Mouse (Mus musculus) embryonic facial prominence, embryonic 11.5 days (tissue): ENCODE measurements around the gene Zscan2. TPM values are rescaled to one million over a fixed set of nuclear protein-coding genes. Genes with fewer than 3 reads are reported as not detected.

Source experiments
- ATAC-seq: fragments of 200-750 bp; cut with Nextera tagmentation; replicated peaks from 2 replicates; pipeline ENCODE4 v1.8.0; 2017; ENCODE audit warnings: low read depth; ENCODE audit not compliant: insufficient number of reproducible peaks, low FRiP score, low TSS enrichment
- DNase-seq: peaks from one replicate; pipeline ENCODE4 v3.0.0-alpha.2; 2015; ENCODE audit warnings: low spot score
- H3K27ac ChIP-seq: fragments of 300-500 bp; sonication (generic); replicated peaks from 2 replicates; pipeline ENCODE4 v1.5.1; 2014; ENCODE audit warnings: mild to moderate bottlenecking, low read depth, low read length, control low read depth
- H3K27me3 ChIP-seq: fragments of 300-500 bp; sonication (generic); 2 replicates; pipeline ENCODE4 v1.6.1; 2014; ENCODE audit warnings: mild to moderate bottlenecking, low read length, moderate library complexity, mixed read lengths; ENCODE audit not compliant: control insufficient read depth, insufficient read depth
- H3K36me3 ChIP-seq: fragments of 300-500 bp; sonication (generic); replicated peaks from 2 replicates; pipeline ENCODE4 v1.6.1; 2014; ENCODE audit warnings: low read depth, mild to moderate bottlenecking, low read length, moderate library complexity, mixed read lengths; ENCODE audit not compliant: control insufficient read depth, insufficient read depth
- H3K4me1 ChIP-seq: fragments of 300-500 bp; sonication (generic); 2 replicates; pipeline ENCODE4 v1.6.1; 2014; ENCODE audit warnings: low read length, mixed read lengths; ENCODE audit not compliant: control insufficient read depth, insufficient read depth
- H3K4me2 ChIP-seq: fragments of 300-500 bp; sonication (generic); 2 replicates; pipeline ENCODE4 v1.6.1; 2014; ENCODE audit warnings: low read depth, mild to moderate bottlenecking, control low read depth, low read length, moderate library complexity
- H3K4me3 ChIP-seq: fragments of 300-500 bp; sonication (generic); 2 replicates; pipeline ENCODE4 v1.5.1; 2014; ENCODE audit warnings: low read depth, low read length, control low read depth
- H3K9ac ChIP-seq: fragments of 300-500 bp; sonication (generic); replicated peaks from 2 replicates; pipeline ENCODE4 v1.6.1; 2014; ENCODE audit warnings: mild to moderate bottlenecking, control low read depth, low read length
- H3K9me3 ChIP-seq: fragments of 300-500 bp; sonication (generic); replicated peaks from 2 replicates; pipeline ENCODE4 v1.6.1; 2016; ENCODE audit warnings: mild to moderate bottlenecking, low read length, inconsistent platforms, mixed read lengths; ENCODE audit not compliant: control insufficient read depth
- WGBS: fragments of 180-500 bp; shearing (Covaris S2); extraction: QIAGEN DNeasy Blood & Tissue Kit; methylation state at CpG from one replicate; pipeline ENCODE4 v1.1.7; 2014; 5-methylcytosine and 5-hydroxymethylcytosine counted together
- polyA plus RNA-seq: library from polyadenylated mRNA; unstranded; fragments of >200 nt; fragmentation: Nextera tagmentation; extraction: Ambion mirVana; gene quantifications from 2 replicates; pipeline ENCODE4 v1.2.1, GENCODE M21; 2014

Gene Zscan2
- polyA plus RNA-seq, 1 experiment from 2014 or later = 4.5 TPM

DNA sequence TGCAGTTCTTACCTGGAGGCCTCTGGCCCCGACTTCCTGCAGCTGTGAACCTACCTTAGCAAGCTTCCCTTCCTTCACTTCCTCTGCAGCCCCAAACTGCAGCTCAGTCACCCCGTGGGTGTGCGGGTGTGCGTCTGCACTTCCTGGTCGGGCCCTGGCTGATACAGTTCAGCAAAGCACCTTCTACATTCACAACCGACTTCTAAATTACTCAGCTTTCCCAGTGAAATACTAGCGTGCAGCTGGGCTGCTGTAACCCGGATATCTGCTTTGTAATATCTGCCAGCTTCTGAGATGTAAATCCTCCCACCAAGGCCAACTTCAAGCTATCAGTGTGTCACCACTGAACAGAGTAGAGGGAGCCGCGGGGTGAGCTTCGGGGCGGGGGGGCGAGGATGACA, 29.1 kb downstream of the Zscan2 start:
- H3K9me3 ChIP-seq = no peaks in the 10 kb centered on the region
- H3K36me3 ChIP-seq = peaks cover 8% of the 10 kb centered on the region
- H3K4me2 ChIP-seq = no peak overlapping the region
- no peaks in the 10 kb centered on the region for H3K27me3 ChIP-seq
- H3K4me1 ChIP-seq = no peaks in the 10 kb centered on the region; the same call in 1 of the 2 replicates
- ATAC-seq = no peak
- WGBS = 78% methylated on average over 13 of the region's 13 CpGs
- H3K27ac ChIP-seq = no peak overlapping the region
- 0 out of 2 replicates have a peak overlapping the region, but pooled peaks have one; percentile 9 for H3K9ac ChIP-seq
- no peak for DNase-seq
- H3K4me3 ChIP-seq = no peak overlapping the region

DNA sequence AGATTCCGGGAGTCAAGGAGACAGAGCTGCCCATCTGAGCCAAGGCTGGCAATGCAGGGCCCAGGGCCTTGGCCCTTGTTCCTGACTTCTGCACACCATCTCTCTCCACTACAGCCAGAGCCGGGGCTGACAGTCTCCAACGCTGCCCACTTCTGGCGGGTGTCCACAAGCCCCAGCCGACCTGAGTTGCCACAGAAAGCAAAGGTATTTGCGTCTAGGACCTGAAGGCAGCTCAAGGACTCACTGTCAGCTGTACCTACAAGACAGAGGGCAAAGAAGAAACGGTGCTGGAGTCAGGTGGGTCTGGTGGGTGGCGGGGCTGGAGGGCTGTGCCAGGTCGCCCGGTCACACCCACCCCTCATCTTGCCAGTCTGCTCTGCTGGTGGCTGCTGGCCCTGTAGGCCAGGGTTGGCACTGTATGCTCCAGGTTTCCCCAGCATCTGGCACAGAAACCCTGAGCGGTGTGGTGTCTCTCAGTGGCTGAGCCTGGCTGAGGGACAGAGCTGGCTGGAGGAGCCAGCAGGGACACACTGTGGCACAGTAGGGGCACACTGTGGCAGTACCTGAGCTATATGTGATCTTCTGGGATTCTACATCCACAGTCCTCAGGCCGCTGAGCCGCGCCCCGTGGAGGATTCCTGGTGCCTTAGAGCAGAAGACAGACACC, 32.5 kb downstream of the Zscan2 start:
- 90% methylated on average over 15 of the region's 15 CpGs for WGBS
- H3K4me2 ChIP-seq = no peak overlapping the region
- H3K36me3 ChIP-seq = peaks cover 8% of the 10 kb centered on the region
- DNase-seq (no peak), ATAC-seq (no peak)
- no peaks in the 10 kb centered on the region for H3K27me3 ChIP-seq
- no peak overlapping the region for H3K27ac ChIP-seq
- H3K9ac ChIP-seq = no peak overlapping the region; the same call in 1 of the 2 replicates
- H3K4me3 ChIP-seq = no peak overlapping the region
- no peaks in the 10 kb centered on the region; the same call in 1 of the 2 replicates for H3K4me1 ChIP-seq
- H3K9me3 ChIP-seq = no peaks in the 10 kb centered on the region

DNA sequence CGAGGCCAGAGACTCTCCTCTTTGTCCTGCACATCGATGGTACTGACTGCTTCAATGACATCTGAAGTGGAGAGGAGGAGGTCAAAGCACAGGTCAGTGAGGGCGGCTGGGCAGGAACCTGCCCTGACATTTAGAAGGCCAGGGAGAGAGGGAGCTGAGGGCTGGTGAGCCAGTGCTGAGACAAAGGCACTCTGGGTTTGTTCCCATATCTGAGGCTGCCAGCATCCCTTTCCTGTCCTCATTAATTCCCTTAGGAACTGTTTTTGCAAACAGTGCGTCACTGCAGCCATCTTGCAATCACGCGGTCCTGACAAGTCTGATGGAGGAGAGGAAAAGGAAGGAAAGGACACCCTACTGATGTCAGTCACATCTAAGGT, 33.0 kb downstream of the Zscan2 start:
- no peak overlapping the region for H3K27ac ChIP-seq
- H3K9me3 ChIP-seq = no peaks in the 10 kb centered on the region
- no peak overlapping the region for H3K4me2 ChIP-seq
- no peak overlapping the region for H3K9ac ChIP-seq
- no peaks in the 10 kb centered on the region; the same call in 1 of the 2 replicates for H3K4me1 ChIP-seq
- peaks cover 8% of the 10 kb centered on the region for H3K36me3 ChIP-seq
- no peaks in the 10 kb centered on the region for H3K27me3 ChIP-seq
- H3K4me3 ChIP-seq = no peak overlapping the region
- DNase-seq = no peak
- WGBS = 79% methylated on average over 6 of the region's 6 CpGs
- no peak for ATAC-seq

DNA sequence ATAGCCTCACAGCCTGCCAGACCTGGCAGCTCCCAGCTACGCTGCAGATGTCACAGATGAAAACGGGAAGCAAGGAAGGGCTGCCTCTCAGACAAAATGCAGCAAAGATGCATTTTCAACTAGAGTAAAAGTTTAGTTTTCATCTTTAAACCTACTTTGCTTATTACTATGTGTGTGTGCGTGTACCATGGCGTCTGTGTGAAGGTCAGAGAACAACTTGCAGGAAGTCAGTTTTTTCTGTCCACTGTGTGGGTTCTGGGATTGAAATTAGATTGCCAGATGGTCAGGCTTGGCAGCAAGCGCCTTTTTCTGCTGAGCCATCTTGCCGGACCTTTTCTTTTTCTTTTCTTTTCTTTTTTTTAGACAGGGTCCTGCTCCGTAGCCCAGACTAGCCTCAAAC, 33.5 kb downstream of the Zscan2 start:
- ATAC-seq = no peak
- no peaks in the 10 kb centered on the region for H3K9me3 ChIP-seq
- peaks cover 8% of the 10 kb centered on the region for H3K36me3 ChIP-seq
- H3K4me1 ChIP-seq = no peaks in the 10 kb centered on the region; the same call in 1 of the 2 replicates
- H3K4me3 ChIP-seq = no peak overlapping the region
- no peak for DNase-seq
- no peak overlapping the region for H3K4me2 ChIP-seq
- H3K27me3 ChIP-seq = no peaks in the 10 kb centered on the region
- 85% methylated on average over 7 of the region's 7 CpGs for WGBS
- H3K9ac ChIP-seq = no peak overlapping the region
- H3K27ac ChIP-seq = no peak overlapping the region

DNA sequence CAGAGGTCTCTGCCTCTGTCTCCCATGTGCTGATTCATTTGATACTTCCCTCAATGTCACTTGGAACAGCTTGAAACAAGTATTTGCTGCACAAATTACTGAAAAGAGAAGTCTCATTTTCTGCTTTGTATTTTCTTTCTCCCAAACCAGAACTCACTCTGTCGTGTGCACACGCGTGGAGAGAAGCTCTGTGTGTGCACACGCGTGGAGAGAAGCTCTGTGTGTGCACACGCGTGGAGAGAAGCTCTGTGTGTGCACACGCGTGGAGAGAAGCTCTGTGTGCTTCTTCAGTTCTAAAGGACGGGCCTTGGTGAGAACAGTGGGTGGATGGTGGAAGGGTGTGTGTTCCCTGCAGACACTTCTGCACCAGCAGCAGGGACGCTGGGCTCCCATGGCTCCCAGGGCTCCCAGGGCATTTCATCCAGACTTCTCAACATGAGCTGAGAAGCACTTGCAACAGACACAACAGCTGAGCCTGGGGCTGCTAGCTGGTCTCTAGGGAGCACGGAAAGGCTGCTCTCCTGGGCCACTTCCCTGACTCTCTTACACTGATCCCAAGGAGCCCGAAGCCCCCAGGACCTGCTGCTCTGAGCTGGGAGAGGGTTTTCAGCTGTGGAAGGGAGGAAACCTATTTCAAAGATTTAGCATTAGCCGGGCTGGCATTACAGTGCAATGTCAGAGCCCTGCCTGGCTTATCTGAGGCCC, 34.2 kb downstream of the Zscan2 start:
- no peaks in the 10 kb centered on the region for H3K9me3 ChIP-seq
- no peak overlapping the region for H3K9ac ChIP-seq
- no peak overlapping the region for H3K4me3 ChIP-seq
- peaks cover 8% of the 10 kb centered on the region for H3K36me3 ChIP-seq
- no peak overlapping the region for H3K4me2 ChIP-seq
- no peaks in the 10 kb centered on the region for H3K4me1 ChIP-seq
- DNase-seq = no peak
- no peaks in the 10 kb centered on the region for H3K27me3 ChIP-seq
- 93% methylated on average over 14 of the region's 14 CpGs for WGBS
- H3K27ac ChIP-seq = no peak overlapping the region
- no peak for ATAC-seq

DNA sequence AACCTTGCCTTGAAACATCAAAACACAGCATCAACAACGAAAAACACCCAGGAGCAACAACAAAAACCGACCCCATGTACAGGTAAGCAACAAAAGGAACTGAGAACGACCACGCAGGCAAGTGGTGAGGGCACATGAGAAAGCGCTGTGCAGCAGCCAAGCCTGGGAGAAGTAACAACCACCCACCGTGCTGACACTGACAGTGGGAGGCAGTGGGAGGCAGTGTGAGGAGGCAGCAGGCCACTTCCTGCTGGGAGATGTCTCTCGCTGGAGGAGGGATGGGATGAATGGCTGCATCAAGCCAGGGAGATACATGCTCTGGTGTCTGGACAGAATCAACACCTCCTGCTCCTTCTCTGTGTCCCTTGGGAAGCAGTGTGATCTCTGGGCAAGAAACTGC, 36.4 kb downstream of the Zscan2 start:
- Histone ChIP-seq H3K4me2 (no peak overlapping the region), H3K9ac (no peak overlapping the region), H3K36me3 (peaks cover 5% of the 10 kb centered on the region), H3K27me3 (no peaks in the 10 kb centered on the region), H3K9me3 (no peaks in the 10 kb centered on the region), H3K4me3 (no peak overlapping the region), H3K4me1 (no peaks in the 10 kb centered on the region), H3K27ac (no peak overlapping the region)
- no peak for ATAC-seq
- 88% methylated on average over 7 of the region's 7 CpGs for WGBS
- DNase-seq = no peak

DNA sequence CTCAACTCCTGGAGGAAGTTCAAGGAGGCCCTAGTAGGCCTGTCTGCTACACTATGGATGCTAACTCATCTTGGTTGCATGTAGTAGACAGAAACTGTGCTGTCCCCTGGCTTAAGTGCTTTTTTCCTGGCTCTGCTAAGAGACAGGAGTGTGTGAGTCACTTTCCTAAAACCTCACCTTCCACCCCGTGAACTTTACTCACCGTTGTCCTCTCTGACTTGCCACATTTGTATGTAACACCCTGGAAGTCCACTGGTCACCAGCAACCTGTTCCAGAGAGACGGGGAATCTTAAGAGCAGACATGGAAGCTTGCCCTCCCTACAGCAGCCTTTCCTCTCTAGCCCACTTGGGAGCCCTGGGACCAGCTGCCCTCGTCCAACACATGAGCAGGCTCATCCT, 37.0 kb downstream of the Zscan2 start:
- ATAC-seq (no peak), DNase-seq (no peak)
- Histone ChIP-seq H3K4me1 (no peaks in the 10 kb centered on the region), H3K36me3 (peaks cover 1% of the 10 kb centered on the region), H3K9ac (no peak overlapping the region; the same call in 1 of the 2 replicates), H3K4me2 (no peak overlapping the region), H3K27me3 (no peaks in the 10 kb centered on the region), H3K27ac (no peak overlapping the region), H3K4me3 (no peak overlapping the region), H3K9me3 (no peaks in the 10 kb centered on the region)
- 91% methylated on average over 4 of the region's 4 CpGs for WGBS

DNA sequence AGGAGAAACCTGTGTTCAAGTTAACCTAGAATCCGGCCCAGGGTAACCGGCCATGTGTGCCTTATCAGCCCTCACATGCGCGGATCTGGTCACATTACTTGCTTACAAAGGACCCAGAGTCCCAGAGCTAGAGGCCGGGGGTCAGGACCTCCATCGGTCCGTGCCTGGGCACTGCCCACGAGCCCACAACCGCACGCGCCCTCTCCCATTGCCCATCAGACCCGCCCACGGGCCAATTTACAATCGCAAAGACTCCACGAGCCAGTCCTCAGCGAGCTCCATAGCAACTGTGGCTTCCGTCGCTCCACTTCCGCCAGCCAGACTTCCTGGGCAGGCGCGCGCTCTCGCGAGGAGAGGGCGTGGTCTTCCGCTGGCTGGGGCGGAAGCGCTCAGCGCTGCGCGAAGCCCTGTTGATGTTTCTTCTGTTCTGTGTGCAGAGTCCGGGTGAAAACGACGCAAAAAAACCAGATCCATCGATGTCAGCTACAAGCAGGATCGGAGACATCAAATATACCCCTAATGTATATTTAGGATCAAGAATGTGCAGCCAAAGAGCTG, 40.3 kb downstream of the Zscan2 start, which contains the start of gene Wdr73:
TSS of gene Wdr73 (minus strand) at position 326 of the 558 bp plus-strand sequence.
- WGBS = under 1% methylated on average over 36 of the region's 36 CpGs
- no peaks in the 10 kb centered on the region for H3K9me3 ChIP-seq
- H3K4me1 ChIP-seq = no peaks in the 10 kb centered on the region
- peak; percentile 86 for ATAC-seq
- peak within 1 kb of the TSS; percentile 79 for H3K4me3 ChIP-seq
- no peaks in the 10 kb centered on the region for H3K27me3 ChIP-seq
- peak within 1 kb of the TSS; percentile 88 for H3K4me2 ChIP-seq
- H3K36me3 ChIP-seq = no peaks in the 10 kb centered on the region; the same call in 1 of the 2 replicates
- peak within 1 kb of the TSS; percentile 82 for H3K9ac ChIP-seq
- no peak within 1 kb of the TSS; the same call in 1 of the 2 replicates for H3K27ac ChIP-seq
- peak; percentile 95 for DNase-seq
